In genomic region chr16:70353058-70353457, GRCm38 (mm10) we compare ENCODE assay signal across 9 mouse cellular contexts. TPM values are rescaled to one million over a fixed set of nuclear protein-coding genes. Genes with fewer than 3 reads are reported as not detected.
DNase-seq lines count a peak whose midpoint lies in the region; ATAC-seq and TF ChIP-seq lines count a peak whose summit lies in the region.
"Had no signal": no experiment of that assay in that cellular context is flagged by ENCODE, and none has a peak within 500 bp of the region (broad histone marks: within the 10 kb centered on the region; RNA-seq: fewer than 3 reads in every experiment).

No protein-coding gene starts in this region.

- H3K4me3 ChIP-seq in forebrain, postnatal 0 days (ENCODE audit: low read depth, low read length) = no peak overlapping the region
- H3K4me3 ChIP-seq in forebrain, embryonic 13.5 days = no peak overlapping the region
- H3K4me3 ChIP-seq in kidney, embryonic 16.5 days (ENCODE audit: low read length) = no peak overlapping the region
- no peak overlapping the region for H3K4me3 ChIP-seq in forebrain, embryonic 16.5 days (replicated peaks; ENCODE audit: low read length)

- no peaks in the 10 kb centered on the region for H3K27me3 ChIP-seq in forebrain, postnatal 0 days (ENCODE audit: insufficient read depth, low read length)
- no peaks in the 10 kb centered on the region for H3K27me3 ChIP-seq in forebrain, embryonic 13.5 days
- no peaks in the 10 kb centered on the region for H3K27me3 ChIP-seq in kidney, embryonic 16.5 days (ENCODE audit: insufficient read depth, low read length)
- no peaks in the 10 kb centered on the region for H3K27me3 ChIP-seq in forebrain, embryonic 16.5 days (replicated peaks; ENCODE audit: control insufficient read depth, insufficient read depth, low read length)
- H3K27me3 ChIP-seq: CH12.LX had no signal

- ATAC-seq in forebrain, postnatal 0 days = no peak
- ATAC-seq in forebrain, embryonic 13.5 days = no peak
- ATAC-seq in kidney, embryonic 16.5 days (ENCODE audit: low FRiP score, low TSS enrichment) = peak; percentile 67; the same call in 1 of the 2 replicates
- ATAC-seq in erythroid progenitor cell, adult 5-6 weeks (replicated peaks; ENCODE audit: low FRiP score, poor library complexity, severe bottlenecking) = no peak
- ATAC-seq in forebrain, embryonic 16.5 days = no peak

- H3K9me3 ChIP-seq in forebrain, postnatal 0 days (ENCODE audit: low read length) = no peaks in the 10 kb centered on the region
- H3K9me3 ChIP-seq in forebrain, embryonic 13.5 days (replicated peaks) = no peaks in the 10 kb centered on the region
- H3K9me3 ChIP-seq in kidney, embryonic 16.5 days (ENCODE audit: low read length) = no peaks in the 10 kb centered on the region
- no peaks in the 10 kb centered on the region for H3K9me3 ChIP-seq in forebrain, embryonic 16.5 days (ENCODE audit: control insufficient read depth, low read length)

- no peaks in the 10 kb centered on the region for H3K36me3 ChIP-seq in forebrain, postnatal 0 days (ENCODE audit: insufficient read depth)
- H3K36me3 ChIP-seq in forebrain, embryonic 13.5 days (ENCODE audit: poor library complexity, severe bottlenecking) = no peaks in the 10 kb centered on the region
- no peaks in the 10 kb centered on the region for H3K36me3 ChIP-seq in kidney, embryonic 16.5 days (ENCODE audit: insufficient read depth, low read length)
- no peaks in the 10 kb centered on the region for H3K36me3 ChIP-seq in forebrain, embryonic 16.5 days (ENCODE audit: control insufficient read depth, insufficient read depth)

- H3K9ac ChIP-seq in forebrain, postnatal 0 days = no peak overlapping the region
- no peak overlapping the region for H3K9ac ChIP-seq in forebrain, embryonic 13.5 days
- no peak overlapping the region for H3K9ac ChIP-seq in kidney, embryonic 16.5 days (replicated peaks; ENCODE audit: low read length)
- H3K9ac ChIP-seq in forebrain, embryonic 16.5 days (replicated peaks; ENCODE audit: low read depth, low read length) = no peak overlapping the region

- no peaks in the 10 kb centered on the region for H3K4me1 ChIP-seq in forebrain, postnatal 0 days (ENCODE audit: insufficient read depth)
- no peaks in the 10 kb centered on the region for H3K4me1 ChIP-seq in forebrain, embryonic 13.5 days
- 0 out of 2 replicates have a peak, but pooled peaks cover 5% of the 10 kb centered on the region for H3K4me1 ChIP-seq in kidney, embryonic 16.5 days (ENCODE audit: insufficient read depth, low read length)
- no peaks in the 10 kb centered on the region for H3K4me1 ChIP-seq in forebrain, embryonic 16.5 days (replicated peaks; ENCODE audit: control insufficient read depth, insufficient read depth, low read length)

- DNase-seq in forebrain, postnatal 0 days = no peak
- DNase-seq in NIH3T3 (ENCODE audit: low read depth) = peak; percentile 40
- DNase-seq in heart, adult 18-20 months = peak; percentile 58 to 75
- DNase-seq in retina, postnatal 1 day = peak; percentile 63

- no peak overlapping the region for H3K4me2 ChIP-seq in forebrain, postnatal 0 days (ENCODE audit: low read depth)
- no peak overlapping the region for H3K4me2 ChIP-seq in forebrain, embryonic 13.5 days
- H3K4me2 ChIP-seq in kidney, embryonic 16.5 days (replicated peaks; ENCODE audit: low read depth, low read length) = no peak overlapping the region
- no peak overlapping the region for H3K4me2 ChIP-seq in forebrain, embryonic 16.5 days (ENCODE audit: low read length)

- no peak overlapping the region for H3K27ac ChIP-seq in forebrain, postnatal 0 days (ENCODE audit: low read depth, low read length)
- no peak overlapping the region for H3K27ac ChIP-seq in forebrain, embryonic 13.5 days
- H3K27ac ChIP-seq in kidney, embryonic 16.5 days (ENCODE audit: low read length) = no peak overlapping the region
- H3K27ac ChIP-seq in forebrain, embryonic 16.5 days (ENCODE audit: low read length) = no peak overlapping the region

- 34% methylated on average over 2 of the region's 2 CpGs for WGBS in forebrain, postnatal 0 days
- 32% methylated on average over 2 of the region's 2 CpGs for WGBS in forebrain, embryonic 13.5 days
- 32% methylated on average over 2 of the region's 2 CpGs for WGBS in kidney, embryonic 16.5 days
- 29% methylated on average over 2 of the region's 2 CpGs for WGBS in forebrain, embryonic 16.5 days

- 0 out of 2 replicates have a peak, but pooled peaks have one; percentile 11 for TF ChIP-seq CTCF in forebrain, postnatal 0 days (IDR thresholded peaks at IDR 0.05; ENCODE audit: low read depth)

RNA-seq across cellular contexts. Expression of gene Gbe1, which starts 39.3 kb away (rescaled TPM):
- 13.8 and 22.3 TPM in 2 replicates for total RNA-seq in forebrain, postnatal 0 days (2014; rRNA removed)
- 16.6 and 19.2 TPM in 2 replicates for polyA plus RNA-seq in forebrain, postnatal 0 days (2015; fragmentation: Nextera tagmentation; extraction: Ambion mirVana)
- 13.7 and 14.6 TPM in 2 replicates for polyA plus RNA-seq in forebrain, embryonic 13.5 days (2015; fragmentation: Nextera tagmentation; extraction: Ambion mirVana)
- 10 to 100 TPM; 48.0 to 59.6 TPM for total RNA-seq in heart, adult 18-20 months (2021)
- polyA plus RNA-seq in kidney, embryonic 16.5 days (2015; fragmentation: Nextera tagmentation; extraction: Ambion mirVana) = 30.1 and 30.8 TPM in 2 replicates
- total RNA-seq in erythroid progenitor cell, adult 5-6 weeks (2015; ENCODE audit: low replicate concordance) = 12.2 and 21.3 TPM in 2 replicates
- total RNA-seq in erythroid progenitor cell, adult 5-6 weeks (2017; ENCODE audit: low replicate concordance) = 3.0 and 3.1 TPM in 2 replicates
- polyA plus RNA-seq in forebrain, embryonic 16.5 days (2015; fragmentation: Nextera tagmentation; extraction: Ambion mirVana) = 10.3 and 11.8 TPM in 2 replicates
- total RNA-seq: CH12.LX had no signal
